Mouse (Mus musculus) ovary, postnatal 14 days (tissue): ENCODE data around the gene Sgo1.

ENCODE experiments used
- DNase-seq: peaks from one replicate; pipeline ENCODE4 v3.0.0; 2022; ENCODE audit warnings: low spot score

The Sgo1 gene

GRCm38 (mm10) chr17:53650251-53650661 lies 38.9 kb downstream of the Sgo1 start:
- no peak for DNase-seq

- DNase-seq = no peak
Observed at GRCm38 (mm10) chr17:53643360-53643759, 45.8 kb downstream of the Sgo1 start.

GRCm38 (mm10) chr17:53631344-53631743 lies 57.8 kb downstream of the Sgo1 start:
- DNase-seq = no peak

GRCm38 (mm10) chr17:53628131-53628530 lies 61.0 kb downstream of the Sgo1 start:
- DNase-seq = no peak

- DNase-seq = no peak
Observed at GRCm38 (mm10) chr17:53627497-53627896, 61.6 kb downstream of the Sgo1 start.

- DNase-seq = no peak
Observed at GRCm38 (mm10) chr17:53626160-53626559, 63.0 kb downstream of the Sgo1 start.
